Mouse (Mus musculus) heart, postnatal 0 days (tissue): ENCODE results near the gene Hoxd3. TPM values are rescaled to one million over a fixed set of nuclear protein-coding genes. Genes with fewer than 3 reads are reported as not detected.

Experiments
- ATAC-seq: fragments of 200-750 bp; cut with Nextera tagmentation; 2 replicates; pipeline ENCODE4 v1.8.0; 2017; ENCODE audit warnings: low read depth, moderate number of reproducible peaks, moderate library complexity; ENCODE audit not compliant: insufficient read depth
- DNase-seq: peaks from one replicate; pipeline ENCODE4 v3.0.0-alpha.2; 2016; ENCODE audit warnings: low spot score
- H3K27ac ChIP-seq: fragments of 300-500 bp; sonication (generic); 2 replicates; pipeline ENCODE4 v1.5.1; 2014; ENCODE audit warnings: low read depth, mild to moderate bottlenecking
- H3K27me3 ChIP-seq: fragments of 300-500 bp; sonication (generic); 2 replicates; pipeline ENCODE4 v1.6.1; 2014; ENCODE audit warnings: low read length, mixed read lengths; ENCODE audit not compliant: control insufficient read depth, insufficient read depth
- H3K36me3 ChIP-seq: fragments of 300-500 bp; sonication (generic); replicated peaks from 2 replicates; pipeline ENCODE4 v1.6.1; 2014; ENCODE audit warnings: low read length, mixed read lengths; ENCODE audit not compliant: control insufficient read depth, insufficient read depth
- H3K4me1 ChIP-seq: fragments of 300-500 bp; sonication (generic); 2 replicates; pipeline ENCODE4 v1.6.1; 2014; ENCODE audit warnings: antibody characterized with exemption; ENCODE audit not compliant: control insufficient read depth, insufficient read depth
- H3K4me2 ChIP-seq: fragments of 300-500 bp; sonication (generic); 2 replicates; pipeline ENCODE4 v1.6.1; 2014; ENCODE audit warnings: low read depth, mild to moderate bottlenecking, low read length, moderate library complexity
- H3K4me3 ChIP-seq: fragments of 300-500 bp; sonication (generic); 2 replicates; pipeline ENCODE4 v1.5.1; 2014; ENCODE audit warnings: low read depth, low read length
- H3K9ac ChIP-seq: fragments of 300-500 bp; sonication (generic); replicated peaks from 2 replicates; pipeline ENCODE4 v1.6.1; 2014; ENCODE audit warnings: low read depth, low read length, mixed read lengths
- H3K9me3 ChIP-seq: fragments of 300-500 bp; sonication (generic); replicated peaks from 2 replicates; pipeline ENCODE4 v1.6.1; 2016; ENCODE audit warnings: low read length; ENCODE audit not compliant: control insufficient read depth
- CTCF ChIP-seq: IDR thresholded peaks from 2 replicates; pipeline ENCODE4 v1.5.1; 2016; ENCODE audit warnings: antibody characterized with exemption, control low read depth, low read depth
- EP300 ChIP-seq: IDR thresholded peaks from 2 replicates; pipeline ENCODE4 v1.6.1; 2016; ENCODE audit warnings: antibody characterized with exemption, low read depth
- WGBS: fragments of 180-500 bp; shearing (Covaris S2); extraction: QIAGEN DNeasy Blood & Tissue Kit; methylation state at CpG from one replicate; pipeline ENCODE4 v1.1.7; 2014; 5-methylcytosine and 5-hydroxymethylcytosine counted together
- polyA plus RNA-seq: library from polyadenylated mRNA; unstranded; fragments of >200 nt; fragmentation: Nextera tagmentation; extraction: Ambion mirVana; gene quantifications from 2 replicates; pipeline ENCODE4 v1.2.1, GENCODE M21; 2015
- total RNA-seq: library from RNA; depleted of rRNA; stranded (reverse); fragments of >200 nt; gene quantifications from 2 replicates; pipeline ENCODE4 v1.2.3, GENCODE M21; 2014; ENCODE audit warnings: low replicate concordance

The Hoxd3 gene
- total and polyA plus RNA-seq, 2 experiments from 2014 or later = 0.04 TPM; not detected in 1

GRCm38 (mm10) chr2:74724244-74725015, 12.7 kb downstream of the Hoxd3 start:
- WGBS = 36% methylated on average over 7 of the region's 7 CpGs
- ATAC-seq (no peak), DNase-seq (no peak)
- H3K9ac ChIP-seq = no peak overlapping the region
- H3K9me3 ChIP-seq = no peaks in the 10 kb centered on the region
- H3K4me1 ChIP-seq = no peaks in the 10 kb centered on the region
- TF ChIP-seq CTCF (no peak), EP300 (no peak)
- no peaks in the 10 kb centered on the region for H3K36me3 ChIP-seq
- H3K27me3 ChIP-seq = peaks cover 100% of the 10 kb centered on the region
- H3K27ac ChIP-seq = no peak overlapping the region
- H3K4me2 ChIP-seq = no peak overlapping the region
- H3K4me3 ChIP-seq = no peak overlapping the region

GRCm38 (mm10) chr2:74725171-74725570, 13.4 kb downstream of the Hoxd3 start:
- TF ChIP-seq CTCF (no peak), EP300 (no peak)
- Histone ChIP-seq H3K4me2 (no peak overlapping the region), H3K36me3 (no peaks in the 10 kb centered on the region), H3K4me1 (no peaks in the 10 kb centered on the region), H3K9me3 (no peaks in the 10 kb centered on the region), H3K27me3 (peaks cover 99% of the 10 kb centered on the region), H3K27ac (no peak overlapping the region), H3K4me3 (no peak overlapping the region), H3K9ac (no peak overlapping the region)
- DNase-seq (no peak), ATAC-seq (no peak)
- WGBS = 16% methylated on average over 17 of the region's 17 CpGs

- no peak for DNase-seq
- peak within 1 kb of the TSS; percentile 50 for H3K4me2 ChIP-seq
- TF ChIP-seq CTCF (no peak), EP300 (no peak)
- 8% methylated on average over 5 of the region's 5 CpGs for WGBS
- H3K27me3 ChIP-seq = peaks cover 99% of the 10 kb centered on the region
- H3K4me3 ChIP-seq = peak within 1 kb of the TSS; percentile 21
- no peaks in the 10 kb centered on the region for H3K9me3 ChIP-seq
- no peaks in the 10 kb centered on the region for H3K36me3 ChIP-seq
- H3K9ac ChIP-seq = no peak within 1 kb of the TSS
- ATAC-seq = no peak
- no peaks in the 10 kb centered on the region for H3K4me1 ChIP-seq
- H3K27ac ChIP-seq = no peak within 1 kb of the TSS
Measured at GRCm38 (mm10) chr2:74726551-74726950, 14.8 kb downstream of the Hoxd3 start, which contains the start of gene Gm28230. Gene Gm28230, plus strand, starts transcription at chr2:74726728.

- Histone ChIP-seq H3K9me3 (no peaks in the 10 kb centered on the region), H3K27ac (no peak overlapping the region), H3K4me1 (no peaks in the 10 kb centered on the region), H3K9ac (no peak overlapping the region), H3K4me3 (peak overlapping the region; percentile 21), H3K4me2 (peak overlapping the region; percentile 50), H3K27me3 (peaks cover 99% of the 10 kb centered on the region), H3K36me3 (no peaks in the 10 kb centered on the region)
- WGBS = 3% methylated on average over 43 of the region's 43 CpGs
- no peak for ATAC-seq
- no peak for DNase-seq
- TF ChIP-seq CTCF (no peak), EP300 (no peak)
Measured at GRCm38 (mm10) chr2:74726973-74727639, 15.4 kb downstream of the Hoxd3 start.

- ATAC-seq (no peak), DNase-seq (no peak)
- Histone ChIP-seq H3K27me3 (peaks cover 99% of the 10 kb centered on the region), H3K4me1 (no peaks in the 10 kb centered on the region), H3K36me3 (no peaks in the 10 kb centered on the region), H3K4me2 (peak overlapping the region; percentile 50), H3K9me3 (no peaks in the 10 kb centered on the region), H3K4me3 (peak overlapping the region; percentile 21), H3K9ac (no peak overlapping the region), H3K27ac (no peak overlapping the region)
- TF ChIP-seq EP300 (no peak), CTCF (no peak)
- WGBS = 2% methylated on average over 24 of the region's 25 CpGs
Measured at GRCm38 (mm10) chr2:74727640-74728302, 16.0 kb downstream of the Hoxd3 start.
